Mouse (Mus musculus): ENCODE measurements around the gene Brd3. TPM values are rescaled to one million over a fixed set of nuclear protein-coding genes. Genes with fewer than 3 reads are reported as not detected.
A peak's percentile ranks its signal among the peaks of the same experiment; 100 is the strongest.
"Not testable (repeated sequence)": the region's sequence is repeated elsewhere in the genome, so short reads cannot be mapped to it uniquely, and the experiment has no call there.

The Brd3 gene
- total RNA-seq, 2 experiments from 2014 or later = 79.7 to 80.2 TPM

GRCm38 (mm10) chr2:27512909-27513308 is 5.4 kb upstream of the Brd3 start:
- no peak for DNase-seq (ENCODE audit: low spot score in 2 of 2)

GRCm38 (mm10) chr2:27510706-27511105 is 3.2 kb upstream of the Brd3 start:
- no peak for DNase-seq (ENCODE audit: low spot score in 2 of 2)

- not testable (repeated sequence) for DNase-seq (ENCODE audit: low spot score in 2 of 2)
These were observed 804 bp downstream of the Brd3 start for GRCm38 (mm10) chr2:27506658-27507057.

- DNase-seq (ENCODE audit: low spot score in 2 of 2) = no peak
These were observed 1.9 kb downstream of the Brd3 start for GRCm38 (mm10) chr2:27505539-27505938.

GRCm38 (mm10) chr2:27504113-27504885 is 3.2 kb downstream of the Brd3 start:
- DNase-seq (ENCODE audit: low spot score in 2 of 2) = no peak

GRCm38 (mm10) chr2:27496391-27497028 is 11.0 kb downstream of the Brd3 start:
- no peak for DNase-seq (ENCODE audit: low spot score in 2 of 2)

GRCm38 (mm10) chr2:27493971-27494370 is 13.5 kb downstream of the Brd3 start:
- DNase-seq (ENCODE audit: low spot score in 2 of 2) = no peak

GRCm38 (mm10) chr2:27490939-27491338 is 16.5 kb downstream of the Brd3 start:
- no peak for DNase-seq (ENCODE audit: low spot score in 2 of 2)

- no peak for DNase-seq (ENCODE audit: low spot score in 2 of 2)
These were observed 19.1 kb downstream of the Brd3 start for GRCm38 (mm10) chr2:27488362-27488761.

GRCm38 (mm10) chr2:27487336-27488049 is 20.0 kb downstream of the Brd3 start:
- DNase-seq (ENCODE audit: low spot score in 2 of 2) = no peak

- DNase-seq (ENCODE audit: low spot score in 2 of 2) = no peak
These were observed 20.7 kb downstream of the Brd3 start for GRCm38 (mm10) chr2:27486725-27487124.

GRCm38 (mm10) chr2:27482265-27482861 is 25.1 kb downstream of the Brd3 start:
- DNase-seq (ENCODE audit: low spot score in 2 of 2) = no peak

GRCm38 (mm10) chr2:27480367-27480766 is 27.1 kb downstream of the Brd3 start:
- no peak for DNase-seq (ENCODE audit: low spot score in 2 of 2)

- DNase-seq (ENCODE audit: low spot score in 2 of 2) = no peak
These were observed 27.6 kb downstream of the Brd3 start for GRCm38 (mm10) chr2:27479821-27480220.

GRCm38 (mm10) chr2:27476303-27477192 is 30.9 kb downstream of the Brd3 start:
- DNase-seq (ENCODE audit: low spot score in 2 of 2) = no peak

GRCm38 (mm10) chr2:27475495-27476302 is 31.8 kb downstream of the Brd3 start:
- DNase-seq (ENCODE audit: low spot score in 2 of 2) = peak; percentile 86 to 92

- DNase-seq (ENCODE audit: low spot score in 2 of 2) = peak in 1 of 2 experiments; percentile 59
These were observed 32.6 kb downstream of the Brd3 start for GRCm38 (mm10) chr2:27474621-27475484.

GRCm38 (mm10) chr2:27473911-27474310 is 33.6 kb downstream of the Brd3 start:
- no peak for DNase-seq (ENCODE audit: low spot score in 2 of 2)

Data from layer of hippocampus, postnatal 10 days (tissue).